Mouse (Mus musculus) effector memory CD4-positive, alpha-beta T cell, adult 5 months (primary cell): ENCODE results near the gene Zfp839. TPM values are rescaled to one million over a fixed set of nuclear protein-coding genes. Genes with fewer than 3 reads are reported as not detected.

Experiments
- polyA plus RNA-seq: library from polyadenylated mRNA; unstranded; fragments of 100-300 nt; shearing (Covaris generic); gene quantifications from one replicate; pipeline ENCODE4 v1.2.1, GENCODE M21; 2017

The Zfp839 gene
- 7.2 TPM for polyA plus RNA-seq

DNA sequence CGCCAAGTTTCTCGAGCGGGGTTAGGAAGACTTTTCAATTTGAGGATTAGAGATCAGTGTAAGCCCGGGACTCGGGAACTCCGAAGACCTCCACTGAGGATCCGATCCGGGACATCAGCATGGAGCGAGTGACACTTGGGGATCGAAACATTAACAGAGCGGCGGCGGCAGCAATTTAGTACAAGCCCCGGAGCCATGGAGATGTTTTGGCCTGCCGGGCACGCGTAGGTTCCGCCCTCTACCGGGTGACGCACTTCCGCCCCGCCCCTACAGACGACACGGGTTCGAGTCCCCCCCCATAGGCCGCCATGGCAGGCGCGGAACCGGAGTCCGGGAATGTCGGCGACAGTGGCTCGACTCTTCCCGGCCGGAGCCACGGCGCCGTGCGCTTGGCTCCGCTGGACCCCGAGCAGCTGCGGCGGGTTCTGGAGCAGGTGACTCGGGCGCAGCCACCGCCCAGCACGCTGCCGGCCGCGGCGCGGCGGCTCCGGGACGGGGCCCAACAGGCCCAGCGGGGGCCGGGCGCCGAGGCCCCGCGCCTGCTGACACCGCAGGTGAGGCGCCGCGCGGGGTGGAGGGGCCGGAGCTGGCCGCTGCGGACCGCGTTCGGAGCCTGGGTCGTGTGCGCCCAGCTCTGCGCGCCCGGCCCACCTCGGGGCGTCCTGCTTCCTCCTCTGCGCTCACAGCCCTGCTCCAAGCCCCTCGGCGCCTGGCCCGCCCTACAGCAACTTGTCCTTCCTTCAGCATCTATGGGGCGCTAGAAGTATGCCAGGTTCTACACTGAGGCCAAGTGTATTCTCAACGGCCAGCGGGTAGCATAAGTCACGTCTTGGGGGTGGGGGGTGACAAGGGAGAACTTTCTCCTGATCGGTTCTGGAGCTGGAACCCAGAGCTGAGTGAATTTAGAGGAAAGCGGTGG lies at the start of gene Zfp839:
TSS of gene Zfp839 (plus strand) at position 244 of the 919 bp plus-strand sequence.

DNA sequence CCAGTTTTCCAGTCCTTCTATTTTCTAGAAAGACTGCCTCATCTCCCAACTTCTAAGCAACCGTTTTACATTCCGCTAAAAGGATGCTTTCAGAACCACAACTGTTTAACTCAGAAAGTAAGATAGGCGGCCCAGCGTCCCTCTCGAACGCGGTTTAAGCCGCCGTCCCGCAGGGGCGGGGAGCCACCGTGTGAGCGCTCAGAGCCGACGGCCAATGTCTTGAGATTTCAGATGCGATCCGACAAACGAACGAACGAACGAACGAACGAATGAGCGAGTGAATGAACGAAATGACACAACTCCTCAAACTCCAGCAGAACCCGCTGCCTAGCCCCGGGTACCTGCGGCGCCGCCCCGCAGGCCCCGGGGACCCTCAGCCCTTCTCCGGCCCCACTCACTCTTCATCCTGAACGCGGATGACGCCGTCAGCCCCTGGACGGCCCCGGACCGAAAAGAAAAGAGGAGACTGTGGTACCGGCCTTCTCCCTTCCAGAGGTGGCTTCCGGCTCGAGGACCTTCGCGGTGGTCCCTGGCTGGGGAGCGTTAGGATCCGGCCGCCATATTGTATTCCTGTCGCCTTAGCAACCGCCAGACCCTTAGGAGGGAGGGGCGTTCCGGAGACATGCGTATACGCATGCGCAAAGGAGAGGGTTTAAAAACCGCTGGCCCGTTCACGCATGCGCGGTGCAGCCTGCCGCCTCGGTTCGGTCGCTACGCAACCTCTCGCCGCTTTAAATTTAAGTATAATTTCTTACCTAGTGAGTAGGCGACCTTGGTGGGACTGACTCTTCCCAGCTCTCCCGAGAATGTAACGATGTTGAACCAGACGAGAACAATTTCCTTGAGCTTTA lies 9.5 kb upstream of the Zfp839 start, which contains the start of gene Mok:
TSS of gene Mok (minus strand) at position 592 of the 851 bp plus-strand sequence.

DNA sequence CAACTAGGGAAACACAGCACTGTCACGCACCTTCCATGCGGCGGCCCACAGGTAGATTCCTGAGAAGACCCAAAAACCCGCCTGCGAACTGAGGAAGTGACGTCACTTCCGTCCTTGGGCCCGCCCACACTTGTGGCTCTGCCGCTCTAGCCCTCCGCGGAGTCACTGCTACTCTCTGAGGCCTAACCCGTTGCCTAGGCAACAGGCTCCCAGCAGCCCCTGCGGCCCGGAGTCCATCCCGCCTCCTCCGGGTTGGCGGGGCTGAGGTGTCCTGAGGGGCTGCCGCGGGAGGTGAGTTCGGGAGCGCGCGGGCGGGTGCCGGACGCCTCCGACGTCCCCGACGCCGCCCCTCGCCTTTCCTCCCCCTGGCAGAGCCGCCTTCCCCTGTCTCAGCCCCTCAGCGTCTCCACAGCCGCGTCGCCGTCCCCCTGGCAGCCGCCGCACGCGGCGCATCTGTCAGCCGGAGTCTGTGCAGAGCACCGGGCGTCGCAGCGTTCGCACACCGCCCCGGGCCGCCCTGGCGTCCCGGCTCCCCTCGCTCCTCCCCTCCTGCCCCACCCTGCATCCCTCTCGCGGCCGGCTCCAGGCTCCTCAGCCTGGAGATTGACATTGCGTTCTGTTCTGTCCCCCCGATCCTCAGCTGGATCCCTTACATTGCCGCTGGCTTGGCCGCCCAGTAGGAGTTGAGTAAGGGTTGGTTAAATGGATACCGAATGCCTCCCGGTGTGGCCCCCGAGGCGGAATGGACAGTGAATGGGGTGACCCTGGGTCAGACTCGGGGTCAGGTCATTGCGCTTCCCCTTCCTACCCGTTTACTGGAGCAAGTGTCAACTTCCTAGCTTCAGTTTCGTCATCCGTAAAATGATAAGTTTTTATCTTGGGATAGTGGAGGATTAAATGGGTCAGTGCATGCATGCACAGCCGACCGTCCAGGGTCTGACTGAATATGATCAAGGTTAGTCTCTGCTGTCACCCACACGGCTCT lies 39.3 kb downstream of the Zfp839 start, which contains the start of the genes Cinp and Tecpr2:
TSS of gene Cinp (minus strand) at position 110 of the 985 bp plus-strand sequence.
TSS of gene Tecpr2 (plus strand) at position 229 of the 985 bp plus-strand sequence.

Other genes with a start within 250 kb of the Zfp839 start
- 32.2 TPM for gene Dync1h1, start 248.8 kb upstream of the Zfp839 start, polyA plus RNA-seq
- gene 1700001K19Rik, start 167.6 kb upstream of the Zfp839 start, polyA plus RNA-seq: 0.70 TPM
- 1,198 TPM for gene Hsp90aa1, start 147.5 kb upstream of the Zfp839 start, polyA plus RNA-seq
- gene Wdr20, start 112.3 kb upstream of the Zfp839 start, polyA plus RNA-seq: 80.2 TPM
- gene Mok, start 9.3 kb upstream of the Zfp839 start, polyA plus RNA-seq: not detected
- gene Cinp, start 38.9 kb downstream of the Zfp839 start, polyA plus RNA-seq: 23.6 TPM
- gene Tecpr2, start 39.0 kb downstream of the Zfp839 start, polyA plus RNA-seq: 3.1 TPM
- gene Ankrd9, start 128.8 kb downstream of the Zfp839 start, polyA plus RNA-seq: 3.9 TPM
- gene Rcor1, start 189.1 kb downstream of the Zfp839 start, polyA plus RNA-seq: 58.0 TPM